Mouse (Mus musculus): Measurements from ENCODE around the gene Oprd1.

Oprd1 gene

GRCm38 (mm10) chr4:132080492-132080983 is 63.7 kb downstream of the Oprd1 start:
- in situ Hi-C loops (cut with MboI, MseI), result loop anchor here (5.0 kb wide), 1 partner anchor 103 kb away; no protein-coding TSS in a partner anchor

GRCm38 (mm10) chr4:132079555-132080275 is 64.6 kb downstream of the Oprd1 start:
- in situ Hi-C loops (cut with MboI, MseI), result loop anchor here (5.0 kb wide), 1 partner anchor 102 kb away; no protein-coding TSS in a partner anchor

- in situ Hi-C loops (cut with MboI, MseI), result no loop called here
These were observed 66.0 kb downstream of the Oprd1 start for GRCm38 (mm10) chr4:132078296-132078714.

- in situ Hi-C loops (cut with MboI, MseI), result no loop called here
These were observed 66.8 kb downstream of the Oprd1 start for GRCm38 (mm10) chr4:132077445-132077844.

- in situ Hi-C loops (cut with MboI, MseI), result no loop called here
These were observed 67.5 kb downstream of the Oprd1 start for GRCm38 (mm10) chr4:132076480-132077405.

GRCm38 (mm10) chr4:132075796-132076195 is 68.5 kb downstream of the Oprd1 start:
- in situ Hi-C loops (cut with MboI, MseI), result no loop called here

GRCm38 (mm10) chr4:132074933-132075769 is 69.1 kb downstream of the Oprd1 start, which contains the start of gene Epb41:
TSS of gene Epb41 (minus strand) at chr4:132075321.
- in situ Hi-C loops (cut with MboI, MseI), result no loop called here

- in situ Hi-C loops (cut with MboI, MseI), result no loop called here
These were observed 70.0 kb downstream of the Oprd1 start, which contains the start of gene Gm10300 for GRCm38 (mm10) chr4:132074077-132074932. TSS of gene Gm10300 (plus strand) at chr4:132074697.

- in situ Hi-C loops (cut with MboI, MseI), result no loop called here
These were observed 71.3 kb downstream of the Oprd1 start for GRCm38 (mm10) chr4:132072946-132073345.

GRCm38 (mm10) chr4:132072156-132072555 is 72.1 kb downstream of the Oprd1 start:
- in situ Hi-C loops (cut with MboI, MseI), result no loop called here

- in situ Hi-C loops (cut with MboI, MseI), result no loop called here
These were observed 72.6 kb downstream of the Oprd1 start for GRCm38 (mm10) chr4:132071674-132072073.

GRCm38 (mm10) chr4:132067938-132068235 is 76.4 kb downstream of the Oprd1 start:
- in situ Hi-C loops (cut with MboI, MseI), result no loop called here

GRCm38 (mm10) chr4:132067112-132067937 is 77.0 kb downstream of the Oprd1 start:
- in situ Hi-C loops (cut with MboI, MseI), result no loop called here

- in situ Hi-C loops (cut with MboI, MseI), result no loop called here
These were observed 78.0 kb downstream of the Oprd1 start for GRCm38 (mm10) chr4:132066101-132066773.

- in situ Hi-C loops (cut with MboI, MseI), result no loop called here
These were observed 78.7 kb downstream of the Oprd1 start for GRCm38 (mm10) chr4:132065578-132065977.

GRCm38 (mm10) chr4:132064550-132064949 is 79.7 kb downstream of the Oprd1 start:
- in situ Hi-C loops (cut with MboI, MseI), result no loop called here

- in situ Hi-C loops (cut with MboI, MseI), result no loop called here
These were observed 81.1 kb downstream of the Oprd1 start for GRCm38 (mm10) chr4:132062934-132063884.

GRCm38 (mm10) chr4:132062289-132062688 is 82.0 kb downstream of the Oprd1 start:
- in situ Hi-C loops (cut with MboI, MseI), result no loop called here
